11 mouse cellular contexts compared by ENCODE assay signal in the genomic region with DNA sequence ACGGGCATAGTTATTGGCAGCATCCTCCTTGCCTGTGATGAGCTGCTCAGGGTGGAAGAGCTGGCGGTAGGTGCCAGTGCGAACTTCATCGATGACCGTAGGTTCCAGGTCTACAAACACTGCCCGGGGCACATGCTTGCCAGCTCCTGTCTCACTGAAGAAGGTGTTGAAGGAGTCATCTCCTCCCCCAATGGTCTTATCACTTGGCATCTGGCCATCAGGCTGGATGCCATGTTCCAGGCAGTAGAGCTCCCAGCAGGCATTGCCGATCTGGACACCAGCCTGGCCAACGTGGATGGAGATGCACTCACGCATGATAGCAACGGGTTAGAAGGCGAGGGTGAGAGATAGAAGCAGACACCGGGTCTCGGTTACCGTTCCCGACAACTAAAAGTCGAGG. TPM values are rescaled to one million over a fixed set of nuclear protein-coding genes. Genes with fewer than 3 reads are reported as not detected.
"Had no signal": no experiment of that assay in that cellular context is flagged by ENCODE, and none has a peak within 500 bp of the region (broad histone marks: within the 10 kb centered on the region; RNA-seq: fewer than 3 reads in every experiment).

No protein-coding gene starts in this region.

RNA-seq across cellular contexts. Expression of gene Barx2, which starts 23.2 kb away (rescaled TPM):
- polyA plus RNA-seq: heart, embryonic 12.5 days; heart, embryonic 14.5 days; heart, embryonic 16.5 days; hindbrain, embryonic 14.5 days; inflammation-experienced regulatory T-cells, adult 6 months; intestine, postnatal 0 days; kidney, embryonic 14.5 days; kidney, embryonic 16.5 days; liver, embryonic 12.5 days; liver, embryonic 14.5 days; liver, embryonic 16.5 days had no signal
